Mouse (Mus musculus) embryo, embryonic 9.5 days (tissue): Measurements from ENCODE around the gene Tmem72.
A peak's percentile ranks its signal among the peaks of the same experiment; 100 is the strongest.

Experiments used
- DNase-seq: peaks from one replicate; pipeline ENCODE4 v3.0.0-alpha.2; 2017; ENCODE audit errors: extremely low spot score

Gene Tmem72

DNA sequence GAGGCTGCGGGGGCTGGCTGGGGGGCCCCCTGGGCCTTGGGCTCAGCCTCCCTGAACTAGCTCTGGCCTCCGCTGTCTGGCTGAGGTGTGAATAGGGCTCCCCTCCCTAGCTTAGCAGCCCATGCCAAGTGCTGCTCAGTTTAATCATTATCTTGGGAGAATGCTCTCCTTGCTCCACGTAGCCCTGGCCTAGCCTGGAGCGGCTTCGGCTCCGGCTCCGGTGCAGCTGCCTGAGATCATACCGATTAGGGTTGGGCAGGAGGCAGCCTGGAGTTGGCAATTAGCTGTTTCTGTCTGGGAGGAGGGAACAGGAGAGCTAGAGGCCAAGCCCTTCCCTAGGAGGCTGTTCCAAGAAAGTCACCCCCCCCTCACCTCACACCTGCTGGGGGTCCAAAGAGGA is at the start of gene Tmem72:
Gene Tmem72 (minus strand): TSS at position 248 of the 400 bp plus-strand sequence.
- no peak for DNase-seq

- no peak for DNase-seq
Measured at GRCm38 (mm10) chr6:116764524-116764923, 47.8 kb upstream of the Tmem72 start.

- DNase-seq: no peak
Measured at GRCm38 (mm10) chr6:116762333-116762732, 45.6 kb upstream of the Tmem72 start.

- no peak for DNase-seq
Measured at GRCm38 (mm10) chr6:116760181-116760580, 43.5 kb upstream of the Tmem72 start.

DNA sequence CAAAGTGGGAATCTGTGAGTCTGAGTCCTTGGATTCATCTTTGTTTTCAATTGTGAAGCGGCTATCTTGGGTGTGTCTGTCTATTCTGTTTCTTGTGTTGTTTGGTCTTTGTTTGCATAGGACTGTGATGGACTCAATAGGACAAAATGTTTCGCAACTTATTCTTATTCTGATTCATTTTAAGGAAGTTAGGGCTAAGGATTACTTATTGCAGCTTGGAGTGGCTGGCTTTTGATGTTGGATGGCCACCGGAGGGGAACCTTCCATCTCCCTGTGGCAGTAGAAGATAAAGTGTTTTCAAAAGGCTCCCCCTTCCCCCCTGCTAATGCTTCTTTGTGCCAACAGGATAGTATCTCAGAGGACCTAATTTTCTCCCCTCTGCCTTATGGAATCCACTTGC is 39.7 kb upstream of the Tmem72 start:
- no peak for DNase-seq

- no peak for DNase-seq
Measured at GRCm38 (mm10) chr6:116738046-116738445, 21.3 kb upstream of the Tmem72 start.

GRCm38 (mm10) chr6:116735361-116735760 is 18.6 kb upstream of the Tmem72 start:
- no peak for DNase-seq

DNA sequence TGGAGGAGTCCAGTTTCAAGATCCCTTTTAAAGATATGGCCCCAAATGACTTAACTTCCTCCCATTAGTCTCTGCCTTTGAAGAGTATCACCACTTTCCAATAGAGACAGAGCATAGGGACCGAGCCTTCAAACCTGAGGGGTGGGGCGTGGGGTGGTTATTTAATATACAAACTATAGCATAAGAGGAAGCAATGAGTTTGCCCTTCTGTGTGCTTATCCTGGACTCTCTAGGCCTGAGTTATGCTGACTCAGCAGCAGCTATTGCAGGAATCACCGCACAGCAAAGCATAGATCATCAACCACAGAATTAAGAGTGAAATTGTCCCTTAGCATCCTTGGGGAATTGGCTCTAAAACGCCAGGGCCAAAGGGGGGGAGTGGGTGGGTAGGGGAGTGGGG is 16.9 kb upstream of the Tmem72 start:
- no peak for DNase-seq

GRCm38 (mm10) chr6:116724489-116725160 is 7.9 kb upstream of the Tmem72 start:
- DNase-seq: no peak

GRCm38 (mm10) chr6:116718920-116719319 is 2.2 kb upstream of the Tmem72 start:
- no peak for DNase-seq

DNA sequence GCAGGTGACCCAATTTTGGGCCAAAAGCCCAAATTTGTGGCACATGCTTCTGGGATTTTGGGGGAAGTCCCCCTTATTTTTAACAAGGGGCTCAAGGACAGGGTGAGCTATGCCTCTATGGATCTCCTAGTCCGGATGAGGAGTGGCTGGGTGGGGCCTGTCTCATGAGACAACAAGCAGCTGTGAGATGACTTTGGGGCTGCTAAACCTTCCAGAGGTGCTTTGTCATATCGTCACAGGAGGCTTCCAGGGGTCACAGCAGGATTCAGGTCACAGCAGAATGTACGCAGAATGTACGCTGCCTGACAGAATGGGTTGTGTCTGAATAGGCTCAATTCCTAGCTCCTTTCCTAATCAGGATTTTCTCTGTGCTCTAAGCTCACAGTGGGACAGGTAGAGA is 1.6 kb upstream of the Tmem72 start:
- DNase-seq: no peak

GRCm38 (mm10) chr6:116717851-116718250 is 1.1 kb upstream of the Tmem72 start:
- no peak for DNase-seq

DNA sequence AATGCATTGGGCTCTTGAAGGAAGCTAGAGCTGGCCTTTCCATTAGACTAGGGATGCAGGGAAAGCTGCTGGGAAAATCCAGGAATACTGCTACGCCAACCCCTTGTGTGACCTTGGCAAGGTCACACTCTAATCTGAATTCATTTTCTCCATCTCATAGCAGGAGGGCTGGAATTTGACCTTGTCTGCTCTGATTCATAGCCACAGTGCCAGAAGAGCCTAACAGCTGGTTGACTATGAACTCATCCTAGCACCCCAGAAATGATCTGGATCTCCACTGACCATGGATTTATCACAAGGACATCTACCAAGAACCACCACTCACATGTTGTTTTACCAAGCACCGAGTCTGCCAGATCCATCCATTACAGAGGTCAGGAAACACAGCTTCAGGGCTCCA is 1.5 kb downstream of the Tmem72 start:
- no peak for DNase-seq

GRCm38 (mm10) chr6:116714576-116714975 is 2.1 kb downstream of the Tmem72 start:
- DNase-seq: no peak

- no peak for DNase-seq
Measured at GRCm38 (mm10) chr6:116713966-116714365, 2.7 kb downstream of the Tmem72 start.

GRCm38 (mm10) chr6:116712503-116712902 is 4.2 kb downstream of the Tmem72 start:
- DNase-seq: no peak

GRCm38 (mm10) chr6:116712062-116712461 is 4.7 kb downstream of the Tmem72 start:
- DNase-seq: peak; percentile 27

- DNase-seq: no peak
Measured at GRCm38 (mm10) chr6:116704320-116704719, 12.4 kb downstream of the Tmem72 start.

- no peak for DNase-seq
Measured at GRCm38 (mm10) chr6:116700821-116701220, 15.9 kb downstream of the Tmem72 start.

GRCm38 (mm10) chr6:116697896-116698425 is 18.8 kb downstream of the Tmem72 start:
- DNase-seq: no peak

DNA sequence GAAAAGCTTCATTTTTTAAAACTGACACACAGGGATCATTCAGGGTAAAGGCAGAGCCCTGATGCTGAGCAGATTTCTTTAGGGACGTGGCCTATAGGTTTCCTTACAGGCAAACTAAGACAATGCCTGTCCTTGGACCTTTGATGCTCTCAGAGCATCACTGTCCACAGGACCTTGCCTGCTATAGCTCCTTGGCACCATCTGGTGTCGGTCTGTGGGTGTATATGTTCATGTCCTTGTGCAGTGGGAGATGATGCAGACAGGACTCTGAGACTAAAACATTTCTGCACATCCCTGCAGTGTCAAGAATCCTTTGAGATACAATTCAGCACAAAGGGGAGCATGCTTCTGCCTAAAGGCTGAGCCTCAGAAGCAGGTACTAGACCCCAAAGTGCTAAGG is 19.3 kb downstream of the Tmem72 start:
- DNase-seq: no peak

- DNase-seq: no peak
Measured at GRCm38 (mm10) chr6:116694346-116694745, 22.4 kb downstream of the Tmem72 start.

- no peak for DNase-seq
Measured at GRCm38 (mm10) chr6:116693639-116694038, 23.1 kb downstream of the Tmem72 start.

DNA sequence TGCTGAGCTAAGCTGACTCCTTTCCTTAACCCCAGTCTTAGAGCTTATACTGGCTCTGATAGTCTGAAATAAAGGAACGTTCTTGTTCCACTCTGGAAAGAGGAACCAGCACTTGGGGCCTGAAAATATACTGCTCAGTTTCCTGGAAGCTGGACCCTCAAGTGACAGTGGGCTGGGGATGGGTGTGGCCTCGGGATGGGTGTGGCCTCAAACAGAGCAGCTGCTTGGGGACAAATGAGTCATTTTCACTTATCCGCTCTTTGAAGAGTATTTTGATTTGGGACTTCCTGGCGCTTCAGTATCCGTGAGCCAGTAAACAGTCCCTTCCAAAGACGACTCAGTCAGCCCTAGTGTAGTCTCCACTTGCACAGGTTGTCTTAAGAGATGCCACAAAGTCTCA is 34.4 kb downstream of the Tmem72 start:
- DNase-seq: no peak
